Mouse (Mus musculus): ENCODE data around the gene Gm9747.

DNA sequence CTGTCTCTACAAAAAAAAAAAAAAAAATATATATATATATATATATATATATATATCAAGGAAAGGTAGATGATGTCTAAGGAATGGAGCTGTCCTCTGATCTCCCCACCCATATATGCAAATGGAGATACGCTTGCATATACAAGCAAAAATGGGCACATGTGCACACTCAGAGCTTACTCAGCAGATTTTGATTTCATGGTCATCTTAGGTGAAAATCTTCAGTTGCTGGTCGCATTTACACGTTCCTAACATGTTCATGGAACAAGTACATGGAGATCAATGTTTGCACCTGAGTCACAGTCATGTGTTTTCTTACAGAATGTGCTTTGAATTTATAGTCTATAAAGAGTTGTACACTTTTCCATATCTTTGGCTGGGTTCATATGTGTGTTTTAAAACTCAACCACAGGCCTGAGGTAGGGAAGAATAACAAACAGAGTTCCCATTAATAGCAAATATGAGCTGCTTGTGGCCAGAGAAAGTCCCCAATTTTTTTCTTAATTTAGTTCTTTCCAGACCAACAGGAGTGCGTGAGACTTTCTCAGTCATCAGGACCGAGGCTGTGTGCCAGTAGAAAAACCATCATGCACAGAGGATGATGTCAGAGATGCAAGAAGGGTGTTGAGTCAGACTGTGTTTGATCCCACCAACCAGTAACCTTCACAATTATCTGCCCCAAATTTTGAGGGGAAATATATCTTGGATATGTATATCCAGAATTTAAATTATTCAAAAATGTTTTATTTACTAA is 9.7 kb upstream of the Gm9747 start:
- TF ChIP-seq CTCF (IDR thresholded peaks at IDR 0.05; ENCODE audit: control insufficient read depth, insufficient read depth, insufficient replicate concordance, low read depth, low read length) (no peak), POLR2A (IDR thresholded peaks at IDR 0.05; ENCODE audit: control insufficient read depth, low read depth, low read length) (no peak)

Data from testis, adult 2 months (tissue).